Mouse (Mus musculus) embryo, embryonic 11 days (tissue): ENCODE measurements around the gene Gm49395.

ENCODE experiments used
- DNase-seq: peaks from one replicate; pipeline ENCODE4 v3.0.0-alpha.2; 2015

The Gm49395 gene

GRCm38 (mm10) chr13:115096965-115097364, 4.8 kb downstream of the Gm49395 start:
- DNase-seq: no peak

DNA sequence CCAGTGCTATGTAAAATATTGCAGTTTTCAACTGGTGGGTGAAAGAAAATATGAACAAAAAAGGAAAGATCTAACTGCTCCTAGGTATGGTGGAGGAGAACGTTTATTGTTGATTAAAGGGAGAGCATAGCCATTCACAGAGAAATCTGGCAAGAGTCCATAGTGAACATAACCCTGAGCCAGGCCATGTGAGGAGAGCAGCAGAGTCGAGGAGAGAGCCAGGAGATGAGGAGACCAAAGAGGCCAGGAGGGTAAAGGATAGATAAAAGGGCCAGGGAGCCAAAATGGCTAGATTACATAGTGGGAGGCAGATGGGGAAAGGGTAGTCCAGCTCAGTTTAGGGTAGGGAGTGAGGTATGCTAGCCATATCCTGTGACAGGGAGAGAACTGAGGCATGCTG, 5.5 kb downstream of the Gm49395 start:
- DNase-seq: no peak

DNA sequence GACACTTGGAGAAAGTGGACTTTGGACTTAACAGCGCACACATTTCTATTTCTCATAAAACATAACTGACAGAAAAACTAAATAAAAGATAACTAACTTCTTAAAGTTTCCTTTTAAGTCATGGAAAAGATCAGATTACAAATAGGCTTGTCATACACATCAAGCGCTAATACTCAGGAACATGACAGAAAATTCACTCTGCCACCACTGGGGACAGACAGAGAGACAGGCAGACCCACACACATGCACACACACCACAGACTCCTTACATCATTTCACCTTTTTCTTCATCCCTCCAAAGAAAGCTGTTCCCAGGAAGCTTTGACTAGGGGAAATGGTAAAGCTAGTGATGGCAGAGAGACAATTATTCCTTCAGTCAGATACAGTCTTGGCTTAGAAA, 6.3 kb downstream of the Gm49395 start:
- no peak for DNase-seq

GRCm38 (mm10) chr13:115091511-115091910, 10.2 kb downstream of the Gm49395 start:
- peak; percentile 37 for DNase-seq

GRCm38 (mm10) chr13:115090977-115091445, 10.7 kb downstream of the Gm49395 start:
- DNase-seq: peak; percentile 13

DNA sequence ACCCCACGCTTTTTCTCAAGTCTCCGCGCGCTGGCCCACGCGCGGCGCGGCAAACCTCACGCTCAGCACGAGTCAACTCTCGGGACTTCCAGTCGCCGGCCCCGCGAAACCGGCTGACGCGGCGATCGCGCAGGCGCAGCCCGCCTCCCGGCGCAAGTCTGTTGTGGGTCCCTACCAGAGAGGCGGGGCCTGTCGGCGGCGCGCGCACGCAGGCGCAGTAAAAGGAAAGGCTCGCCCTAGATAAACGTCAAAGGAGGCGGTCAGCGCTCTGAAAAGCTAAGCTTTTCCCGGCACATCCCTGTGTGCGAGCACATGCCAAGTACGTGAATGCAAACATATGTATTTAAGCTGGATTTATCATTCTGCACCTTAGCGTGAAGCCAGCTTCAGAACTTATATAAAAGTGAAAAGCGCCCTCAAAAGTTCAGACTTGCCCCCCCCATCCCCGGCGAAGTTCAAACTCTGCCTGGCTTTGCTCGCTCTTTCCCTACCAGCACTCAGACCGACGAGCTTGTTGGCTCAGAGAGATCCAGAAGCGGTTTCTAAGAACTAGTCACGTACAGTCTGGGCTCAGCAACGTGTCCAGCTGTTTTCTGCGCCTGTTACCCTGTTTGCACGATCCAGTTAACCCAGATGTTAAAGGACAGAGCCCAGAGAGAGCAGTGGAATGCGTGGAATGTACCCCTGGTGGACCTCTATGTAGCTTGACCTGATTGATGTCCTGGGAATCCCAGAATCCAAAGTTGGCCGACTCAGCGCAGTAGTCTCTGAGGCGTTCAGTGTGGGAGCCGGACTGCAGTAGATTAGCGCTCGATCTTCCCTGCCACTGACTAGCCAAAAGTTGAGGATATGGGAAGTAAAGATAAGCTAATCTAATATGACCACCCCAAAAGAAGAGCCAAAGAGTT, 11.4 kb downstream of the Gm49395 start, which contains the start of gene Pelo:
TSS of gene Pelo (minus strand) at position 118 of the 908 bp plus-strand sequence.
- peak; percentile 95 for DNase-seq

DNA sequence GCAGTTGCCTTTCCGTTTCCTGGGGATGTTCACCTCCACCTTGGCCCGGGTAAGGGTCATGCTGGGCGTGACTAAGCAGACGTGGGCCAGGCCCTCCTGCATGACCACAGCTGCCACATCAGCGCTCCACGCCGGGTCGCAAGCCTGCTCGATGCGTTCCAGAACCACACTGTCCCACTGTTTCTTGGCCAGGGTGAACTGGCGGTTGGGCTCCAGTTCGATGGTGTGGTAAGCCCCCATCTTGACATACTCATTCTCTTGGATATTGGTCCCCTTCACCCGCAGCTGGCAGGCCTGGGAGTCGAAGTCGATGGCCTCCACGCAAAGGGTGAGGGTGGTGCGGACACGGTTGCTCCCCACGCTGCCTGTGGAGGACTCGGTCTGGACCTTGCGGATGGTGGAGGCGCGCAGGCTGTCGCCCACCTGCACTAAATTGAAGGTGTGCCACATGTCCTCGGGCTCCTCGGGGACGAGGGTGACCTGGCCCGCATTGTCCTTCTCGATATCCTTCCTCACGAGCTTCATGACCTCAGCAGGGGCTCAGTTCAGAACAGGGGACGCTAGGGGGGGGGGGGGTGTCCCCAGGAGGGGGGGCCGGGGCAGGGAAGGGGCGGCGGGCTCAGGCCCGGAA, 12.2 kb downstream of the Gm49395 start:
- peak; percentile 45 for DNase-seq

DNA sequence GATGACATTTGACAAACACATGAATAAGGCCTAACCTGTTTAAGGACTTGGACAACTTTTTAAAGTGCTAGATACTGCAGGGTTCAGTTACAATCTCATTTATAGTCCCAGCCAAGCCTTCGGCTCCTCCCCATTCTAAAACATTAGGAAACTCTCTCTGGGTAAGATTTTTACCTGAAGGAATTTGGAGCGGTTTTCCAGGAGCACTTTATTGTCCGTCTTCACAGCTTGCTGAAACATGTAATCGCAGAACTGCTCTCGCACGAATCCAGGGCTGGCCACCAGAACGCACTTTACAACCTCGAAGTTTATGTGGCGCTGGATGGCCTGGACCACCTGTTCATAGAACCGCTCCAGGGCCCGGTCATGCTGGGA, 12.7 kb downstream of the Gm49395 start:
- DNase-seq: no peak

DNA sequence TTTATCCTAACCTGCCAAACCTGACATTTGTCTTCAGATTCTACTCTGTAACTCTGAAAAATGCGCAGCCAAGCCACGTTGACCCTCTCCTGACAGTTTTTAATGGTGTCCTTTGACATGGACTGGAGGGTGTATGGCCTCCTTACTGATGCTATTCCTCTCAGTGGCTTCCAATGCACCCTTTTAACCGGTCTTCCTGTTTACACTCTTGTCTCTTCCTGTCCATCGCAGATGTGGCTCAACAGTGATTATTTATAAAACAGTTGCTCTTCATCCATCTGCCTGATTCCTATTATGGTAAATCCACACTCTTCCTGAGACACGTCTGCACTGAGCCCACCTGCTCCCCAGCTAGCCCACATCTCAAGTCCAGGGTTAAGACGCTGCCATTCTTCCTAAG, 15.7 kb downstream of the Gm49395 start:
- no peak for DNase-seq

GRCm38 (mm10) chr13:115082339-115082738, 19.4 kb downstream of the Gm49395 start:
- no peak for DNase-seq

DNA sequence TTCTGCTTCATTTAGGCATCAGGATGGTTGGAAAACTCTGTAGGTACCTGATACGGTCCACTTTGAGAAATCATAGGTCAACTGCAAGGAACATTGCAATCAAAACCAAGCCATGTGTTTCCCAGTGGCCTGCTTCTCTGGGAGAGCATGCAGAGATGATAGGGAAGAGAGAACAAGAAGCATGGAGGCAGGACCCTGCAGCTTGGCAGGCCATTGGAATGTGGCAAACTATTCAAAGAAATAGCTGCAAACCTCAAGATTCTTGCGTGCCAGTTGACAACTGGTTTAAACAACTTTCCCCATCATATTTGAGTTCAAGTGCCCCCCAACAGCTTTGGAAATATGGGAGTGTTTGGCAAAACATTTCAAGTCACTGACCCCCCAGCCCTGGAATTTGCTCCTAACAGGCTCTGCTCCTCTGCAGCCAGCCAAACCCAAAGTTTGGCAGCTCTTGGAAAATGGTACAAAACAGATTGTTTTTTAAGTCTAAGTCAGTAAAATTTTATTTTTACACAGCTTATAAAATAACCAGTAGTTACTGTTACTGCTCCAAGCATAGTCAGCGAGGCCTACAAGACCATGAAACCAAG, 21.6 kb downstream of the Gm49395 start:
- no peak for DNase-seq

DNA sequence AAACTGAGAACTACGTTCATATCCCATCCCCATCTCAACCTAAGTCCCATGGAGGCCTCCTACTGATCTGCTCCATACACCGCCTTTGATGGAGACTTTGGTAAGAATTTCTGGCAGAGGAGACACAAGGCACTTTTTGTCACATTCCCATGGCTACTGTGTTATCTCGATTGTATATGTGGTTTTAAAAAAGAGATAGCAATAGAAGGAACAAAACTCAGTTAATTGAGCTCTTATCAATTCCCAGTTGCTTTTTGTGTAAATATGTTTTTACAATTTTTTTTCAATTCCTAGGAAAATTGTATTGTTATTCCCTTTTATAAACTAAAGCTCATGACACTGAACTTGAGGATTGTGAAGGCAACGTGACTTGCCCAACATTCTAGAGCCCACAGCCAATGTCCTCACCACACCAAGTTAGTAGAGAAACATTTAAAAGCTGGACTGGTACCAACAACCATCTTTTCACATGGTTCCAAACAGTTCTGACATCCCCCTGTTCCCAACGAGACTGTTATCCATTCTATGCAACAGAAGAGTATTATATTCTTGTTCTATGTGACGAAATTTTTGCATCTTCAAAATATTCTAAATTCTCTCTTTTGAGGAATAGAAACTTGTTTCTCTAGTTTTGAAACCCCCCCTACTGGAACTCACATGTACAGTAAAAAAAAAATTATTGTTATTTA, 22.6 kb downstream of the Gm49395 start:
- no peak for DNase-seq

DNA sequence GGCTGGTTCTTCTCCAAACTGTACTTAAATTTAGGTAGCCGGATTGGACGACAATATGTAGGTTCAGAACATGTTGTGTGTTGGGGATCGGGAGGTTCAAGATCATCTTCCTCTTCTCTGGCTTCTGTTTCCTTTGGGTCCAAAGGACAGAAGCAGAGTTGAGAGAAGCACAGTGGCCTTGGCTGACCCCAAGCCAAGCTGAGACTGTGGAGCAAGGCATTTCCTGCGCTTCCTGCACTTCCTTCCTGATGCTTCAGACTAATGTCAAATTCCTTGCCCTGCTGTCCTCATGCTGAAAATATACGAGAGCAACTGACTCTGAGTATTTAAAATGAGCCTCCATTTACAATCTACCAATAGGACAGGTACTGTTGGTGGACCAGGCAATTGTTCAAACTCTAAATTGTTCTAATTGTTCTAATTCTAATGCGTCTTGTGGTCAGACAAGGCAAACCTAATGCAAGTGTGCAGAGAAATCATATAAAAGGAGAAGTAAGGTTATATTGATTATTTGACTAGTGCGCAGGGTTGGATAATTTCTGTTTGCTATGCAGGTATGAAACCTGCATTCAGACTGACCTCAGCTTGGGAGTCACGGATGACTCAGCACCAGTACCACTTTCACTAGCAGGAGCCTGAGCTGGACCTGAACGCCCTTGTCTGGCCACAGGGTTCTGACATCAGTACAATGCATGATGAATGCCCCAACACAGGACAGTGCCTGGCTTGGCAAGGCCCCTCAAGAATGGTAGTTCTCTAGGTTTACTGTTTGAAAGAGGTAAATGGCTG, 24.2 kb downstream of the Gm49395 start:
- DNase-seq: no peak

GRCm38 (mm10) chr13:115072386-115072785, 29.3 kb downstream of the Gm49395 start:
- DNase-seq: no peak

DNA sequence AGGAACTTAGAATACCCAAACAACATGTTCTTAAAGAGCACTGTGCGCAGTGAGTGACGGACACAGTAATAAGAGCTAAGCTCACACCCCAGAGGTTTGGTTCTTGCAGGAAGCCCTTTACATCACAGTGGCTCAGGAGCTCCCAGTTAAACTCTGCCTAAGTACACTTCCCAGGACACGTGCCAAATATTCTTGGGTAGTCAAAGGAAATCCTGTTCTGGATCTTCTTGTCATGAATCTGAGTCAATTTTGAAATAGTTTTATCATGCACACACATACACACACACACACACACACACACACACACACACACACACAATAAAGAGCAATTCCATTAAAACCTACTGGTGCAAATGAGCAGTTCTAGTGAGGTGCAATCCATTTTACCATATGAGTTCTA, 30.3 kb downstream of the Gm49395 start:
- no peak for DNase-seq

DNA sequence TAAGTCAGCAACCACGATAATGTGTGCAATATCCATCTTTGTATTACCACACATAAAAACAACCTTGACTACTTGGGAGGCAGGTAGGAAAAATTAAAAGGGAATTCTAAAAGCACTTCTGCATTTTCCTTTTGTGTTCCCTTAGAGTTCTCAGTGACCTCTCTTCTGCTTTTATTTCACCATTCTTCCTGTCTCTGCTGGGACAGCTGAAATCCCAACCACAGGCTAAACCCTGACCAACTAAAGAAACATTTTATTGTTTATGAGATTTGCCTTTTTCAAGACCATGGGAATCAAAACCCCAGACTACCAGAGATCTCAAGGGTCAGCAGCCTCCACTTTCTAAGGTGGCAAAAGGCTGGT, 33.8 kb downstream of the Gm49395 start:
- no peak for DNase-seq

GRCm38 (mm10) chr13:115067324-115067967, 34.3 kb downstream of the Gm49395 start:
- DNase-seq: no peak

- DNase-seq: no peak
Measured at GRCm38 (mm10) chr13:115057555-115057954, 44.2 kb downstream of the Gm49395 start.

- DNase-seq: peak; percentile 27
Measured at GRCm38 (mm10) chr13:115054783-115055182, 46.9 kb downstream of the Gm49395 start.

- DNase-seq: no peak
Measured at GRCm38 (mm10) chr13:115052568-115052967, 49.2 kb downstream of the Gm49395 start.

GRCm38 (mm10) chr13:115050660-115051559, 50.8 kb downstream of the Gm49395 start:
- no peak for DNase-seq
